Mouse (Mus musculus): Measurements from ENCODE around the gene Apoc3. TPM values are rescaled to one million over a fixed set of nuclear protein-coding genes. Genes with fewer than 3 reads are reported as not detected.
A peak's percentile ranks its signal among the peaks of the same experiment; 100 is the strongest.

Apoc3 gene
- polyA plus RNA-seq, 1 experiment from 2014 or later = not detected

- 89% methylated on average over 7 of the region's 7 CpGs for WGBS
- no peak for ATAC-seq
Observed at GRCm38 (mm10) chr9:46238850-46239249, 3.4 kb upstream of the Apoc3 start.

GRCm38 (mm10) chr9:46235649-46236048, 213 bp upstream of the Apoc3 start:
- Histone ChIP-seq H3K27me3 (ENCODE audit: control insufficient read depth, insufficient read depth, low read depth, low read length) (no peaks in the 10 kb centered on the region), H3K27ac (ENCODE audit: low read length) (no peak overlapping the region), H3K9me3 (replicated peaks; ENCODE audit: control insufficient read depth, low read length, poor library complexity, severe bottlenecking) (no peaks in the 10 kb centered on the region), H3K36me3 (ENCODE audit: control insufficient read depth, insufficient read depth, low read length) (no peaks in the 10 kb centered on the region), H3K4me2 (ENCODE audit: low read length) (no peak overlapping the region), H3K4me1 (ENCODE audit: control insufficient read depth, insufficient read depth, low read length) (peaks cover 4% of the 10 kb centered on the region), H3K4me3 (ENCODE audit: low read depth, low read length) (no peak overlapping the region), H3K9ac (ENCODE audit: low read depth, low read length) (no peak overlapping the region)
- WGBS = 52% methylated on average over 4 of the region's 4 CpGs
- no peak for ATAC-seq

More at GRCm38 (mm10) chr9:46238850-46239249, 3.4 kb upstream of the Apoc3 start:
- Histone ChIP-seq H3K36me3 (ENCODE audit: control insufficient read depth, insufficient read depth, low read length) (no peaks in the 10 kb centered on the region), H3K27me3 (ENCODE audit: control insufficient read depth, insufficient read depth, low read depth, low read length) (no peaks in the 10 kb centered on the region), H3K4me2 (ENCODE audit: low read length) (no peak overlapping the region), H3K9me3 (replicated peaks; ENCODE audit: control insufficient read depth, low read length, poor library complexity, severe bottlenecking) (no peaks in the 10 kb centered on the region), H3K4me3 (ENCODE audit: low read depth, low read length) (no peak overlapping the region), H3K27ac (ENCODE audit: low read length) (no peak overlapping the region), H3K9ac (ENCODE audit: low read depth, low read length) (no peak overlapping the region), H3K4me1 (ENCODE audit: control insufficient read depth, insufficient read depth, low read length) (no peaks in the 10 kb centered on the region)

GRCm38 (mm10) chr9:46235196-46235595, 240 bp downstream of the Apoc3 start:
- no peak overlapping the region for H3K9ac ChIP-seq (ENCODE audit: low read depth, low read length)
- no peak overlapping the region for H3K27ac ChIP-seq (ENCODE audit: low read length)
- no peaks in the 10 kb centered on the region for H3K9me3 ChIP-seq (replicated peaks; ENCODE audit: control insufficient read depth, low read length, poor library complexity, severe bottlenecking)
- 90% methylated on average over 6 of the region's 6 CpGs for WGBS
- ATAC-seq = no peak
- no peak overlapping the region for H3K4me2 ChIP-seq (ENCODE audit: low read length)
- H3K4me1 ChIP-seq (ENCODE audit: control insufficient read depth, insufficient read depth, low read length) = peaks cover 8% of the 10 kb centered on the region
- H3K36me3 ChIP-seq (ENCODE audit: control insufficient read depth, insufficient read depth, low read length) = no peaks in the 10 kb centered on the region
- no peaks in the 10 kb centered on the region for H3K27me3 ChIP-seq (ENCODE audit: control insufficient read depth, insufficient read depth, low read depth, low read length)
- no peak overlapping the region for H3K4me3 ChIP-seq (ENCODE audit: low read depth, low read length)

- 17% methylated on average over 13 of the region's 13 CpGs for whole genome bisulfite sequencing
- Histone ChIP-seq H3K9me3 (replicated peaks; ENCODE audit: control insufficient read depth, low read length, poor library complexity, severe bottlenecking) (no peaks in the 10 kb centered on the region), H3K4me3 (ENCODE audit: low read depth, low read length) (peak overlapping the region; percentile 52), H3K4me2 (ENCODE audit: low read length) (peak overlapping the region; percentile 64), H3K36me3 (ENCODE audit: control insufficient read depth, insufficient read depth, low read length) (no peaks in the 10 kb centered on the region), H3K4me1 (ENCODE audit: control insufficient read depth, insufficient read depth, low read length) (peaks cover 8% of the 10 kb centered on the region), H3K27ac (ENCODE audit: low read length) (peak overlapping the region; percentile 75), H3K27me3 (ENCODE audit: control insufficient read depth, insufficient read depth, low read depth, low read length) (no peaks in the 10 kb centered on the region), H3K9ac (ENCODE audit: low read depth, low read length) (peak overlapping the region; percentile 68)
- ATAC-seq = peak; percentile 64
Observed at GRCm38 (mm10) chr9:46230450-46230975, 4.9 kb downstream of the Apoc3 start.

- H3K9ac ChIP-seq (ENCODE audit: low read depth, low read length) = peak overlapping the region; percentile 68
- peak overlapping the region; percentile 75 for H3K27ac ChIP-seq (ENCODE audit: low read length)
- H3K36me3 ChIP-seq (ENCODE audit: control insufficient read depth, insufficient read depth, low read length) = no peaks in the 10 kb centered on the region
- peak; percentile 96 for ATAC-seq
- no peaks in the 10 kb centered on the region for H3K9me3 ChIP-seq (replicated peaks; ENCODE audit: control insufficient read depth, low read length, poor library complexity, severe bottlenecking)
- peak overlapping the region; percentile 52 for H3K4me3 ChIP-seq (ENCODE audit: low read depth, low read length)
- 16% methylated on average over 37 of the region's 37 CpGs for WGBS
- peaks cover 8% of the 10 kb centered on the region for H3K4me1 ChIP-seq (ENCODE audit: control insufficient read depth, insufficient read depth, low read length)
- H3K27me3 ChIP-seq (ENCODE audit: control insufficient read depth, insufficient read depth, low read depth, low read length) = no peaks in the 10 kb centered on the region
- H3K4me2 ChIP-seq (ENCODE audit: low read length) = peak overlapping the region; percentile 64
Observed at GRCm38 (mm10) chr9:46229573-46230449, 5.6 kb downstream of the Apoc3 start.

- Histone ChIP-seq H3K36me3 (ENCODE audit: control insufficient read depth, insufficient read depth, low read length) (no peaks in the 10 kb centered on the region), H3K27me3 (ENCODE audit: control insufficient read depth, insufficient read depth, low read depth, low read length) (no peaks in the 10 kb centered on the region), H3K4me2 (ENCODE audit: low read length) (no peak within 1 kb of the TSS), H3K4me3 (ENCODE audit: low read depth, low read length) (no peak within 1 kb of the TSS), H3K9ac (ENCODE audit: low read depth, low read length) (no peak within 1 kb of the TSS), H3K4me1 (ENCODE audit: control insufficient read depth, insufficient read depth, low read length) (peaks cover 8% of the 10 kb centered on the region), H3K27ac (ENCODE audit: low read length) (no peak within 1 kb of the TSS), H3K9me3 (replicated peaks; ENCODE audit: control insufficient read depth, low read length, poor library complexity, severe bottlenecking) (no peaks in the 10 kb centered on the region)
- WGBS = 67% methylated on average over 9 of the region's 9 CpGs
- ATAC-seq = no peak
Observed at GRCm38 (mm10) chr9:46228491-46228890, 6.9 kb downstream of the Apoc3 start, which contains the start of gene Apoa1. Gene Apoa1 (plus strand): TSS chr9:46228580.

GRCm38 (mm10) chr9:46227064-46227614, 8.3 kb downstream of the Apoc3 start:
- Histone ChIP-seq H3K4me3 (ENCODE audit: low read depth, low read length) (no peak overlapping the region), H3K4me2 (ENCODE audit: low read length) (no peak overlapping the region), H3K9me3 (replicated peaks; ENCODE audit: control insufficient read depth, low read length, poor library complexity, severe bottlenecking) (no peaks in the 10 kb centered on the region), H3K4me1 (ENCODE audit: control insufficient read depth, insufficient read depth, low read length) (peaks cover 8% of the 10 kb centered on the region), H3K9ac (ENCODE audit: low read depth, low read length) (no peak overlapping the region), H3K36me3 (ENCODE audit: control insufficient read depth, insufficient read depth, low read length) (peaks cover 4% of the 10 kb centered on the region; the same call in 1 of the 2 replicates), H3K27me3 (ENCODE audit: control insufficient read depth, insufficient read depth, low read depth, low read length) (no peaks in the 10 kb centered on the region), H3K27ac (ENCODE audit: low read length) (no peak overlapping the region)
- no peak for ATAC-seq
- WGBS = 91% methylated on average over 3 of the region's 3 CpGs

GRCm38 (mm10) chr9:46224945-46225660, 10.3 kb downstream of the Apoc3 start:
- Histone ChIP-seq H3K27ac (ENCODE audit: low read length) (no peak overlapping the region), H3K27me3 (ENCODE audit: control insufficient read depth, insufficient read depth, low read depth, low read length) (no peaks in the 10 kb centered on the region), H3K36me3 (ENCODE audit: control insufficient read depth, insufficient read depth, low read length) (peaks cover 15% of the 10 kb centered on the region), H3K4me2 (ENCODE audit: low read length) (no peak overlapping the region), H3K4me1 (ENCODE audit: control insufficient read depth, insufficient read depth, low read length) (no peaks in the 10 kb centered on the region), H3K9ac (ENCODE audit: low read depth, low read length) (no peak overlapping the region), H3K9me3 (replicated peaks; ENCODE audit: control insufficient read depth, low read length, poor library complexity, severe bottlenecking) (no peaks in the 10 kb centered on the region), H3K4me3 (ENCODE audit: low read depth, low read length) (no peak overlapping the region)
- no peak for ATAC-seq
- WGBS = 67% methylated on average over 5 of the region's 5 CpGs

Data from midbrain, embryonic 16.5 days (tissue).